Mouse (Mus musculus) retina, postnatal 7 days (tissue): Measurements from ENCODE around the gene Gpr108.

Experiments
- DNase-seq: peaks from one replicate; pipeline ENCODE4 v3.0.0-alpha.2; 2012; ENCODE audit warnings: low read depth, low spot score

The Gpr108 gene

GRCm38 (mm10) chr17:57271301-57271700 lies 23.1 kb upstream of the Gpr108 start:
- DNase-seq, result no peak

DNA sequence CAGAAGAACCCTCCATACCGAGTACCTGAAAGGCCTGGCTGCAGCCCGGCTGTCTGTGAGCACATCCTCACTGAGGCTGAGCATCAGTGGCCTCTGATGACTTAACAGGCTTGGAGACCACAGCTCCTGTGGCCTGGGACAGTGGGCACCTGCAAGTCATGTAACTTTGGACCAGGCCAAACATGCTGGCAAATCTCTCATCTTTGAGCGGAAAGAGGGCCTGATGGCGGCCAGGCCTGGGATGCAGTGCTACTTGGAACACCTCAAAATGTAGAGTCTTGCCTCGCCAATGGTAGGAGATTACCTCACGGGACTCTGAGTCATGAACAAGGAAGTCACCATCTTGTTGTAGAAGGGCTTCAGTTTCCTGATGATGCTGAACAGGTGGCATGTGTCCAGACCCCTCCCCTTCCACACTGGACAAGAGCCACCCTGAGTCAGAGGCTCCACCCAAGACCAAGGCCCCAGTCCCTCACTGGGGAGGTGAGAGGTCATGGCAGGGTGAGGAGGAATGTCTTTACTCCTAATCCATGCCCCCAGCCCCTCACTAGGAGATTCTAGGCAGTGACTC lies 19.4 kb upstream of the Gpr108 start:
- no peak for DNase-seq

GRCm38 (mm10) chr17:57264972-57265945 lies 17.0 kb upstream of the Gpr108 start:
- DNase-seq, result no peak

- DNase-seq, result no peak
Measured at GRCm38 (mm10) chr17:57264164-57264563, 15.9 kb upstream of the Gpr108 start.

GRCm38 (mm10) chr17:57262901-57263550 lies 14.8 kb upstream of the Gpr108 start:
- no peak for DNase-seq

DNA sequence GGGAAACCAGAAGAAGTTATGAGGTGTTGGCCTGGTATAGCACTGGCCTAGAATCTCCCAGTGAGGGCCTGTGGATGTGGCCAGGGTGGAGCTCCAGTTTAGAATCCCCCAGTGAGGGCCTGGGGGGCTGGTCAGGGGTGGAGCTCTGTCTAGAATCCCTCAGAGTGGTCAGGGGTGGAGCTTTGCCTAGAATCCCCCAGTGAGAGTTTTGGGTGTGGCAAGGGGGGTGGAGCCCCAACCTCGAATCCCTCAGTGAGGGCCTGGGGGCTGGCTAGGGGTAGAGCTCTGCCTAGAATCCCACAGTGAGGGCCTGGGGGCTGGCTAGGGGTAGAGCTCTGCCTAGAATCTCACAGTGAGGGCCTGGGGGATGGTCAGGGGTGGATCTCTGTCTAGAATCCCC lies 13.6 kb upstream of the Gpr108 start:
- no peak for DNase-seq

DNA sequence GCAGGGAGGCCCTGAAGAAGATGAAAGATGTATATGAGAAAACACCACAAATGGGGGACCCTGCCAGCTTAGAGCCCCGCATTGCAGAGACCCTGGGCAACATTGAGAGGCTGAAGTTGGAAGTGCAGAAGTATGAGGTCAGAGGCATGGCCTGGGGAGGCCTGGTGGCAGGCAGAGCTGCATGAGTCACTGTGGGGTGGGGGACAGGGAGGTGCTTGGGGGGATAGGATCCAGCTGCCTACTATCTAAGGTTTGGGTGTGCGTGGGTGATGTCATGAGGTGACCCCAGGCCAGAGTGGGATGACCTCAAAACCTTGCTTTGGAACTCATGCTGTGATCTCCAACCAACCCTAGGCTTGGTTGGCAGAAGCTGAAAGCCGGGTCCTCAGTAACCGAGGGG lies 13.0 kb upstream of the Gpr108 start:
- no peak for DNase-seq

- DNase-seq, result no peak
Measured at GRCm38 (mm10) chr17:57260351-57260750, 12.1 kb upstream of the Gpr108 start.

DNA sequence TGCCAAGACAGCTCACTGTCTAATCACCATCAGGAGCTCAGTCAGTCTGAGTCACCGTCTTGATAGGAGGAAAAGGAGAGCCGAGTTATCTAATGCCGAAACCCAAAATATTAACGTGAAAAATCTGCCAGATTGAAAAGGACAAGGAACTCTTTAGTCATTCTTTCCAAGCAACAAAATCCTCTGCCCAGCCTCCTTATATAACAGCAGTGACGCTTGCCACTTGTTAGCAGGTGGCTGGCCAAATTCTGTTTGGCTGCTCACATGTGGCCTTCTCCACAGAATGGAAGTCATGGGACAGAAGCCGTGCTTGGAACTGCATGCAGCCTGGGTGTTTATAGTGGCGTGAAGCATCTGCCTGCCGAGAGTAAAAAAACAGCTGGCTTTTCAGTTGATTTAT lies 11.5 kb upstream of the Gpr108 start:
- no peak for DNase-seq

- DNase-seq, result no peak
Measured at GRCm38 (mm10) chr17:57258191-57258590, 9.9 kb upstream of the Gpr108 start.

GRCm38 (mm10) chr17:57256921-57257485 lies 8.8 kb upstream of the Gpr108 start:
- DNase-seq, result no peak

- DNase-seq, result no peak
Measured at GRCm38 (mm10) chr17:57255354-57255753, 7.1 kb upstream of the Gpr108 start.

- DNase-seq, result no peak
Measured at GRCm38 (mm10) chr17:57253306-57253705, 5.1 kb upstream of the Gpr108 start.

DNA sequence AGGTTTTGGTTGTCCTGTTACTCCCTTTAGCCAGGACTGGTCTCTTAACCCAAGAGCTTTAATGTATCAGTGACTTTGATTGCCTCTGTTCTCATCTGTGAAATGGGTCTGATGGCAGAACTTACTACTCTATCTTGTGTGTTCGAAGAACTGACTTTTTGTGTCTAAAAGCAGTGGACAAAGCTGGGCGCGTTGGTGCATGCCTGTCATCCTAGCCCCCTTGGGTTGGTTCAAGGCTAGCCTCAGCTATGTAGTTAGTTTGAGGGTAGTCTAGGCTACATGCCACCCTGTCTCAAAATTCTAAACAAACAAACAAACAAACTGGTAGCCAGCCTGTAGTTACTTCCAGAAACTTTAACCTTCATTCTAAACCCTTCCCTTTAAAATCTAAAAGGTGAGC lies 3.2 kb upstream of the Gpr108 start:
- no peak for DNase-seq

DNA sequence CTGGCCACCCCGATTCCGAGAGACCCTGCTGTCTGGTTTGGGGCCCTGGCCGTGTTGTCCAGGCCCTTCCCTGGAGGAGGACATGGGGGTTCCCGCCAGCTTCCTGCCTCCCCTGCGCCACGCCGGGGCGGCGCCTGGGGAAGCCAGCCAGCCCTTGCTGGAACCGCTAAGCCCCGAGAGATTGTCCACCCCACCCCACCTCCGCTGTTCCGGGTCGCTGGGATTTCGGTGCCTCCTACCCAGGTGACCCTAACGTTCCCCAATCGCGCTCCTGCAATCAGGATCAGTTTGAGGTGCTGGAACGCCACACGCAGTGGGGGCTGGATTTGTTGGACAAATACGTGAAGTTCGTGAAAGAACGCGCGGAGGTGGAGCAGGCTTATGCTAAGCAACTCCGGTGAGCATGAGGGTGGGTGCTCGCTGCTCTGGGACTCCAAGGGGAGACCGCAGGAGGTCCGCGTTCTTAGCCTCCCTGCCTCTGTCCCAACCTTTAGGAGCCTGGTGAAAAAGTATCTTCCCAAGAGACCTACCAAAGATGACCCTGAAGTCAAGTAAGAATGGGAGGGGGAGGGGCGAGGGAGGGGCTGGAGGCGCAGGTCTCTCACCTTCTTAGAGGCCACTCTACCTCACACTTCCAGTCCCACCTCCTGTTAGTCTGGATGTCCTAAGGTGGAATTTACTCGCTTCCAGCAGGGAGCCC lies 2.4 kb upstream of the Gpr108 start:
- no peak for DNase-seq

GRCm38 (mm10) chr17:57249186-57250181 lies 1.2 kb upstream of the Gpr108 start, which contains the start of gene Trip10:
TSS of gene Trip10 (plus strand) at chr17:57249455.
- peak; percentile 90 for DNase-seq

DNA sequence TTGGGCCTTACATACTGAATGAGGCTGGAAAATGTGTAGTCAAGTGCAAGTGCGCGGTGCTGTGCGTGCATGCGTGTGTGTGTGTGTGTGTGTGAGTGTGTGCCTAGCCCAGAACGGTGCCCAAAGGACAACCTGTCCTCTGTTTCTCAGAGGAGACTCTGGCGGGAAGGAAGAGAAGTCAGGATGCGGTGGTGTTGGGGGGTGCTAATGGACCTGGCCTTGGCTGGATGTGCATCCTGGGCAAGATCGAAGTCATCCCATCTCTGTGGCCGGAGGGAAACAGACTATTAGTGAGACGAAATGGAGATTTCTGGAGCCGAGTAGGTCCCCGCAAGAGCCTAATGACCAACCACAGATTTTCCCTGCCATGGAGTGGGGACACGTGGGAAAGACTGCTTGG lies 525 bp upstream of the Gpr108 start:
- no peak for DNase-seq

DNA sequence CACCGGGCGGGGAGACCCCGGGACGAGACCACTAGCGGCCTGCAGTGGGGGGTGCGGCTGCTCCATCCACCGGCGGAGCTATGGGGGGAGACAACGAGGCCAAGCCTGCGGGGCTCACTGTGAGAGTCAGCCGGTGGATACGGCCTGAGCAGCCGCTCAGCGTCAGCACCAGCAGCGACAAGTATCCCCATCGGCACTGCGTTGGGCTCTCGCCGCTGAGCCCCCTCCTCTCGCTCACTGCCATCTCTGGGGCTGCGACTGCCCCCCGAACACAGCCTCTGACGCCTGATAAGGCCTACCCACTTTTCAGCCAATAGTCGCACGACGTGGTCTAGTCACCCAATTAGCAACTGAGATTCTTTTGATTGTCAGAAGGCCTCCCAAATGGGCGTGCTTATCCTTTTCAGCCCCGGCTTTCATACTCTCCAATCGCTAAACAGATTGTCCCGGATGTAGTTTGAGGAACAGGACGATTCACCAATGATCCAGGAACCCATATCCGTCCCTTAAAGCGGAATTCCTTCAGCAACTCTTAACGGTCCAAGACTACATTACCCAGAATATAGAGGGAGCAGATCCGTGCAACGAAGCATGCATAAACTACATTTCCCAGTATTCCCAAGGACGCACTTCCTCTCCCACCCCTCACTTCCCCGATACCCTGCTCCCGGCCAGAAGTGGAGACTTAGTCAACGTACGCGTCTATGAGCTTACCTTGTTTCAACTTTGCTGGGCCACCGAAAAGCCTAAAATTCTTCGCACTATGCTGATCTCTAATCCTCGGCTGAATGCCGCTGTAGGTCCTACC lies 649 bp downstream of the Gpr108 start:
- peak; percentile 98 for DNase-seq

GRCm38 (mm10) chr17:57246663-57247392 lies 1.4 kb downstream of the Gpr108 start:
- no peak for DNase-seq
